Mouse (Mus musculus) liver, embryonic 14.5 days (tissue): ENCODE results near the gene Acvrl1. TPM values are rescaled to one million over a fixed set of nuclear protein-coding genes. Genes with fewer than 3 reads are reported as not detected.
A peak's percentile ranks its signal among the peaks of the same experiment; 100 is the strongest.

Experiments
- ATAC-seq: fragments of 200-750 bp; cut with Nextera tagmentation; 2 replicates; pipeline ENCODE4 v1.8.0; 2017; ENCODE audit warnings: moderate number of reproducible peaks, mild to moderate bottlenecking, moderate library complexity; ENCODE audit not compliant: insufficient read depth
- DNase-seq, 3 experiments: peaks; one replicate each; pipeline ENCODE4 v3.0.0-alpha.2; 2012 to 2013; ENCODE audit warnings: low read depth in 3 of 3, low spot score in 3 of 3
- H3K27ac ChIP-seq: fragments of 300-500 bp; sonication (generic); 2 replicates; pipeline ENCODE4 v1.5.1; 2014; ENCODE audit warnings: moderate library complexity, mild to moderate bottlenecking, control low read depth, inconsistent platforms
- H3K27me3 ChIP-seq: fragments of 300-500 bp; sonication (generic); 2 replicates; pipeline ENCODE4 v1.6.1; 2014; ENCODE audit warnings: mild to moderate bottlenecking, low read length, moderate library complexity; ENCODE audit not compliant: control insufficient read depth, insufficient read depth
- H3K36me3 ChIP-seq: fragments of 300-500 bp; sonication (generic); replicated peaks from 2 replicates; pipeline ENCODE4 v1.6.1; 2014; ENCODE audit warnings: low read depth; ENCODE audit not compliant: control insufficient read depth, insufficient read depth
- H3K4me1 ChIP-seq, 2 experiments: fragments of 200-500 bp in 1 of 2; fragments of 300-500 bp in 1 of 2; sonication (generic) in 1 of 2; replicated peaks; 2 replicates each; pipeline ENCODE4 v1.6.1; 2012 to 2014; ENCODE audit warnings: antibody characterized with exemption in 1 of 2, inconsistent platforms in 1 of 2, low read length in 1 of 2; ENCODE audit not compliant: control insufficient read depth in 2 of 2, insufficient read depth in 2 of 2
- H3K4me2 ChIP-seq: fragments of 300-500 bp; sonication (generic); 2 replicates; pipeline ENCODE4 v1.6.1; 2014; ENCODE audit warnings: low read depth, mild to moderate bottlenecking, control low read depth, moderate library complexity
- H3K4me3 ChIP-seq, 2 experiments: fragments of 200-500 bp in 1 of 2; fragments of 300-500 bp in 1 of 2; sonication (generic) in 1 of 2; 2 replicates each; pipeline ENCODE4 v1.5.1; 2012 to 2014; ENCODE audit warnings: low read depth in 2 of 2, low read length in 2 of 2, mild to moderate bottlenecking in 2 of 2, control low read depth in 1 of 2, inconsistent platforms in 1 of 2, moderate library complexity in 1 of 2; ENCODE audit not compliant: insufficient read depth in 1 of 2
- H3K9ac ChIP-seq: fragments of 300-500 bp; sonication (generic); replicated peaks from 2 replicates; pipeline ENCODE4 v1.6.1; 2014; ENCODE audit warnings: mild to moderate bottlenecking, control low read depth, moderate library complexity
- H3K9me3 ChIP-seq: fragments of 300-500 bp; sonication (generic); 2 replicates; pipeline ENCODE4 v1.6.1; 2016; ENCODE audit warnings: low read length, mixed read lengths; ENCODE audit not compliant: control insufficient read depth
- CTCF ChIP-seq: IDR thresholded peaks from 2 replicates; pipeline ENCODE4 v1.5.1; 2016; ENCODE audit warnings: antibody characterized with exemption, low read depth, control low read depth
- EP300 ChIP-seq: IDR thresholded peaks from 2 replicates; pipeline ENCODE4 v1.6.1; 2016; ENCODE audit warnings: antibody characterized with exemption, low read depth
- WGBS: fragments of 180-500 bp; shearing (Covaris S2); extraction: QIAGEN DNeasy Blood & Tissue Kit; methylation state at CpG from one replicate; pipeline ENCODE4 v1.1.7; 2014; ENCODE audit not compliant: insufficient replicate concordance; 5-methylcytosine and 5-hydroxymethylcytosine counted together
- polyA plus RNA-seq, 2 experiments: library from polyadenylated mRNA; depleted of rRNA in 1 of 2; stranded (reverse) in 1 of 2; unstranded in 1 of 2; fragments of >200 nt; fragmentation: Nextera tagmentation in 1 of 2; extraction: Ambion mirVana in 1 of 2; gene quantifications; 2 replicates each; pipeline versions ENCODE4 v1.2.1 to v1.2.3; 2012 to 2014

Gene Acvrl1
- polyA plus RNA-seq, 2 experiments = 1.1 to 1.3 TPM

GRCm38 (mm10) chr15:101091551-101091950 is 36.8 kb upstream of the Acvrl1 start:
- DNase-seq = no peak
- ATAC-seq = no peak
- Histone ChIP-seq H3K36me3 (no peaks in the 10 kb centered on the region), H3K4me3 (no peak overlapping the region), H3K9me3 (no peaks in the 10 kb centered on the region), H3K4me2 (no peak overlapping the region), H3K4me1 (no peaks in the 10 kb centered on the region), H3K9ac (no peak overlapping the region), H3K27me3 (no peaks in the 10 kb centered on the region; the same call in 1 of the 2 replicates), H3K27ac (no peak overlapping the region)
- TF ChIP-seq EP300 (no peak), CTCF (no peak)
- 61% methylated on average over 8 of the region's 8 CpGs for WGBS

DNA sequence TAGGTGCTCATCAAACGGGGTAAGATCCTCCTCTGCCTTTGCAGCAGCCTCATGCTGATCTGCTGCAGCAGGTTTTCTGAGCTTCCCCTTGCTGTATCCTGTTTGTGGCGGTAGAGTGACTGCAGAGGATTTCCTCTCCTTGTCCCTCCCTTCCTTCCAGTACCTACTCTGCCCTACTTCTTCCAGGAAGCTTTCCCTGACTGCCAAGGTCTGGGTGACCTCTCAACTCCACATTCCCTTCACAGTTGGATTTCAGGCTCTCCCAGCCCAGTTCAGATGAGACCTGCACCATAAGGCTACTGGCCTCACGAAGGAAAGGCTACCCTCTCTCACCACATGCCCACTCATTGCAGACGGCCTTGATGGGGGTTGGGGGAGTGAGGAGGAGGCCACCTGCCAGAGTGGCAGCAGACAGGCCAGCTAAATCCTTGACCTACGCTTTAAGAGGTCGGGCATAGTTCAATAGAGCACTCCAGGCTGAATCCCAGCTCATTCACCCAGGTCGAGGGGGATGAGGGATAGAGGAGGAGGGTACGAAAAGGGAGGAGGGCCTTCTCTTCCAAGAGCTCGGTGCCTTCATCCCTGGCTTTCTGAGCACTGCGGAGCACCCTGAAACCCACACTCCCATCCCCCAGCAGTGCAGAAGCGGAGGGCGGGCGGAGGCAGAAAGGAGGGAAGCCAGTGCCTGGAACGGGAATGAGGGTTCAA is 36.0 kb upstream of the Acvrl1 start:
- no peaks in the 10 kb centered on the region; the same call in 1 of the 2 replicates for H3K27me3 ChIP-seq
- no peaks in the 10 kb centered on the region for H3K4me1 ChIP-seq
- no peak overlapping the region for H3K9ac ChIP-seq
- 31% methylated on average over 14 of the region's 14 CpGs for WGBS
- no peak overlapping the region for H3K27ac ChIP-seq
- no peak for TF ChIP-seq EP300
- no peak for TF ChIP-seq CTCF
- DNase-seq = no peak
- ATAC-seq = 0 out of 2 replicates have a peak, but pooled peaks have one; percentile 18
- H3K4me2 ChIP-seq = no peak overlapping the region
- no peak overlapping the region for H3K4me3 ChIP-seq
- H3K36me3 ChIP-seq = no peaks in the 10 kb centered on the region
- no peaks in the 10 kb centered on the region for H3K9me3 ChIP-seq

- no peaks in the 10 kb centered on the region for H3K9me3 ChIP-seq
- H3K4me1 ChIP-seq = no peaks in the 10 kb centered on the region
- H3K36me3 ChIP-seq = no peaks in the 10 kb centered on the region
- ATAC-seq (peak; percentile 23; the same call in 1 of the 2 replicates), DNase-seq (no peak)
- H3K27ac ChIP-seq = no peak overlapping the region
- H3K4me3 ChIP-seq = no peak overlapping the region
- H3K4me2 ChIP-seq = no peak overlapping the region
- 32% methylated on average over 25 of the region's 25 CpGs for WGBS
- TF ChIP-seq CTCF = no peak
- TF ChIP-seq EP300 = no peak
- H3K27me3 ChIP-seq = no peaks in the 10 kb centered on the region; the same call in 1 of the 2 replicates
- no peak overlapping the region for H3K9ac ChIP-seq
Observed at GRCm38 (mm10) chr15:101092829-101093648, 35.3 kb upstream of the Acvrl1 start.

DNA sequence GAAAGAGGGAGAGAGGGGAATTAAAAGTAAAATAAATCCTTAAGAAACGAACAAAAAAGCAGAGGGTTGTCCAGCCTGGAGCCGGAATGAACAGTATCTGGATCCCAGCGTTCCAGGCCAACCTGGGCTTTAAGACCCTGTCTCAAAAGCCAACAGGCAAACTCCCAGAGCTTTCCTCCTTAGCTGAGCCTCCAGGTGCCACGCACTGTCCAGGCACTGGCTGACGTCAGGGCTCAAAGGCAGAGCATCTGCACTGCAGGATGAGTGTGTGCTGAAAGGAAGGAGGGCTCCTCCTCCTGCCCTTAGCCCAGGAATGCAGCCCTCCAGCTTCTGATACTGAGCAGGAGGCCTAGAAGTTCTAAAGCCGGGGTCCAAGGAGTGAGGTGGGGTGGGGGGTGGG is 34.3 kb upstream of the Acvrl1 start:
- Histone ChIP-seq H3K4me1 (no peaks in the 10 kb centered on the region), H3K9me3 (no peaks in the 10 kb centered on the region), H3K27ac (no peak overlapping the region), H3K4me2 (no peak overlapping the region), H3K36me3 (no peaks in the 10 kb centered on the region), H3K27me3 (no peaks in the 10 kb centered on the region; the same call in none of the 2 replicates), H3K9ac (no peak overlapping the region), H3K4me3 (no peak overlapping the region)
- 55% methylated on average over 6 of the region's 6 CpGs for WGBS
- DNase-seq (no peak), ATAC-seq (no peak)
- no peak for TF ChIP-seq EP300
- no peak for TF ChIP-seq CTCF

- ATAC-seq (no peak), DNase-seq (no peak)
- TF ChIP-seq EP300 (no peak), CTCF (no peak)
- Histone ChIP-seq H3K27ac (no peak overlapping the region), H3K9me3 (no peaks in the 10 kb centered on the region), H3K4me3 (no peak overlapping the region), H3K27me3 (no peaks in the 10 kb centered on the region; the same call in none of the 2 replicates), H3K4me2 (no peak overlapping the region), H3K4me1 (no peaks in the 10 kb centered on the region), H3K36me3 (no peaks in the 10 kb centered on the region), H3K9ac (no peak overlapping the region)
- WGBS = 63% methylated on average over 9 of the region's 9 CpGs
Observed at GRCm38 (mm10) chr15:101094979-101095378, 33.3 kb upstream of the Acvrl1 start.
